Mouse (Mus musculus) megakaryocyte, embryonic 14.5 days (primary cell): ENCODE measurements at regions not wholly inside any gene's neighbourhood (a gene's known extent, or its start where the extent isn't known, plus 50 kb on each side); places are given as distances from the start of the nearest gene placed in this dataset.

ENCODE experiments used
- FLI1 ChIP-seq: IDR thresholded peaks from 2 replicates; pipeline ENCODE4 v1.6.1; 2012; ENCODE audit warnings: low read length, inconsistent platforms, mixed read lengths
- GATA1 ChIP-seq: IDR thresholded peaks from 3 replicates; pipeline ENCODE4 v1.6.1; 2012; ENCODE audit warnings: mixed read lengths, low read length, inconsistent platforms, borderline replicate concordance

DNA sequence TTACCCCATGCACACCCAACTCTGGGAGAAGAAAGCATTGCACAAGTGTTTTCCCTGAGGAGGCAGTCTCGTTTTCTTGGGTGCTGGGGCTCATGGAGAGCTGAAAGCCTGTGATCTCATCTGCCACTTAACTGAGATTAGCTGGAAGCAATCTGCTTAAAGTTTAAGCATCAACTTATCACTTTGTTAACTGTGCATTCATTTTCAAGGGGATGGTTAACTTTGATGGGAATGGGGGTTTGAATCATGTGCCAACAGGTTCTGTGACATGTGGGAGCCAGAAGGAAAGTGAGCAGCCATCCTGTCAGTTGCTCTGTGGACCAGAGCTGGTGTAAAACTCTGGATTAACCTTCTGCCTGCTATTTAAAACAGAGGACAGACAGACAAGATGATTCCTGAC is 315.2 kb upstream of the Plxna2 start:
- TF ChIP-seq FLI1 (no peak), GATA1 (no peak)
